Mouse (Mus musculus): ENCODE data around the gene Ankrd33.

- no peak for TF ChIP-seq POLR2A (IDR thresholded peaks at IDR 0.05; ENCODE audit: control insufficient read depth in 1 of 2, insufficient read depth in 1 of 2, low read depth in 1 of 2, low read length in 2 of 2, poor library complexity in 1 of 2)
- no peak for TF ChIP-seq CHD2 (IDR thresholded peaks at IDR 0.05; ENCODE audit: low read length)
- no peak for TF ChIP-seq CTCF (IDR thresholded peaks at IDR 0.05 in 2 of 3, conservative IDR thresholded peaks at IDR 0.05 in 1 of 3; ENCODE audit: control insufficient read depth in 1 of 3, insufficient read depth in 1 of 3, low read depth in 2 of 3, low read length in 3 of 3, poor library complexity in 1 of 3, severe bottlenecking in 1 of 3)
- TF ChIP-seq HCFC1 (IDR thresholded peaks at IDR 0.05; ENCODE audit: low read depth, low read length) = no peak
These were observed 20.6 kb upstream of the Ankrd33 start for GRCm38 (mm10) chr15:101094979-101095378.
